Comparison of ENCODE assay signal across 17 mouse cellular contexts in the genomic region with DNA sequence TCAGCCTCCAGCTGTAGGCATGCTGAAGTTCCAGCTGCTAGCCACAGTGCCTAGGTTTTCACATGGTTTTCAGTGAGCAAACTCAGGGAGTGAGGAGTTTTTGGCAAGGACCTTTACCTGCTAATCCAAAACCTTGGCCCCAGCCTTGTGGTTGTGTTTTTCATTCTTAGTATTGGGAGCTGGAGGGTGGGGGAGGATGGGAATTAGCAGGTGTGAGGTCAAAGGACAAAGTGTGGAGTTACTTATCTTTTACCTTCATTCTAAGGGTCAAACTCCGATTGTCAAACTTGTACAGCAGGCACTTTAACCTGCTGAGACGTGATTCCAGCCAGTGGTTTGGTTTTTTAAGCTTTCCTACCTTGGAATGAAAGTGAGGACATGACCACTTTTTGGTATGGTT. TPM values are rescaled to one million over a fixed set of nuclear protein-coding genes. Genes with fewer than 3 reads are reported as not detected.
DNase-seq lines count a peak whose midpoint lies in the region; ATAC-seq and TF ChIP-seq lines count a peak whose summit lies in the region.
"Had no signal": no experiment of that assay in that cellular context is flagged by ENCODE, and none has a peak within 500 bp of the region (broad histone marks: within the 10 kb centered on the region; RNA-seq: fewer than 3 reads in every experiment).

No protein-coding gene starts in this region.

- H3K9me3 ChIP-seq in intestine, embryonic 15.5 days = no peaks in the 10 kb centered on the region
- H3K9me3 ChIP-seq in intestine, postnatal 0 days (ENCODE audit: control insufficient read depth) = no peaks in the 10 kb centered on the region
- H3K9me3 ChIP-seq in liver, embryonic 16.5 days (replicated peaks; ENCODE audit: control insufficient read depth, low read length) = no peaks in the 10 kb centered on the region
- H3K9me3 ChIP-seq in forebrain, embryonic 10.5 days = no peaks in the 10 kb centered on the region
- H3K9me3 ChIP-seq: heart, embryonic 15.5 days; limb, embryonic 15.5 days; midbrain, embryonic 13.5 days; neural tube, embryonic 12.5 days had no signal

- TF ChIP-seq CTCF in intestine, postnatal 0 days (IDR thresholded peaks at IDR 0.05; ENCODE audit: low read depth) = no peak

- no peaks in the 10 kb centered on the region for H3K36me3 ChIP-seq in intestine, embryonic 15.5 days
- H3K36me3 ChIP-seq in intestine, postnatal 0 days (ENCODE audit: control insufficient read depth, insufficient read depth) = no peaks in the 10 kb centered on the region
- H3K36me3 ChIP-seq in liver, embryonic 16.5 days (ENCODE audit: control insufficient read depth, insufficient read depth) = no peaks in the 10 kb centered on the region
- peaks cover 19% of the 10 kb centered on the region for H3K36me3 ChIP-seq in forebrain, embryonic 10.5 days (replicated peaks)
- H3K36me3 ChIP-seq: heart, embryonic 15.5 days; limb, embryonic 15.5 days; midbrain, embryonic 13.5 days; neural tube, embryonic 12.5 days had no signal

- peak overlapping the region; percentile 3; the same call in 1 of the 2 replicates for H3K27ac ChIP-seq in intestine, embryonic 15.5 days
- H3K27ac ChIP-seq in intestine, postnatal 0 days (ENCODE audit: low read depth, low read length) = peak overlapping the region; percentile 82
- peak overlapping the region; percentile 77 for H3K27ac ChIP-seq in liver, embryonic 16.5 days (ENCODE audit: low read length)
- no peak overlapping the region for H3K27ac ChIP-seq in forebrain, embryonic 10.5 days
- H3K27ac ChIP-seq: gastrocnemius, adult 2 months; heart, embryonic 15.5 days; limb, embryonic 15.5 days; midbrain, embryonic 13.5 days; neural tube, embryonic 12.5 days had no signal

- H3K9ac ChIP-seq in intestine, embryonic 15.5 days = no peak overlapping the region
- H3K9ac ChIP-seq in intestine, postnatal 0 days (ENCODE audit: low read depth, low read length) = no peak overlapping the region
- H3K9ac ChIP-seq in liver, embryonic 16.5 days (ENCODE audit: low read depth, low read length) = no peak overlapping the region
- H3K9ac ChIP-seq: heart, embryonic 15.5 days; limb, embryonic 15.5 days; midbrain, embryonic 13.5 days; neural tube, embryonic 12.5 days had no signal

- peaks cover 9% of the 10 kb centered on the region; the same call in 1 of the 2 replicates for H3K4me1 ChIP-seq in intestine, embryonic 15.5 days (replicated peaks)
- H3K4me1 ChIP-seq in intestine, postnatal 0 days (replicated peaks; ENCODE audit: control insufficient read depth, insufficient read depth, low read length) = no peaks in the 10 kb centered on the region
- peaks cover 29% of the 10 kb centered on the region for H3K4me1 ChIP-seq in liver, embryonic 16.5 days (ENCODE audit: control insufficient read depth, low read depth, low read length)
- peaks cover 29% of the 10 kb centered on the region for H3K4me1 ChIP-seq in forebrain, embryonic 10.5 days

- 0 out of 2 replicates have a peak overlapping the region, but pooled peaks have one; percentile 9 for H3K4me2 ChIP-seq in intestine, embryonic 15.5 days (replicated peaks)
- H3K4me2 ChIP-seq in intestine, postnatal 0 days (replicated peaks; ENCODE audit: low read depth) = no peak overlapping the region
- no peak overlapping the region for H3K4me2 ChIP-seq in liver, embryonic 16.5 days (ENCODE audit: low read depth, low read length)
- H3K4me2 ChIP-seq: heart, embryonic 15.5 days; limb, embryonic 15.5 days; midbrain, embryonic 13.5 days; neural tube, embryonic 12.5 days had no signal

- 52% methylated on average over 2 of the region's 2 CpGs for WGBS in intestine, embryonic 15.5 days
- 34% methylated on average over 2 of the region's 2 CpGs for WGBS in intestine, postnatal 0 days
- WGBS in liver, embryonic 16.5 days (ENCODE audit: insufficient replicate concordance) = 57% methylated on average over 2 of the region's 2 CpGs
- 74% methylated on average over 2 of the region's 2 CpGs for WGBS in forebrain, embryonic 10.5 days

- DNase-seq in kidney, adult 9 months = peak; percentile 79
- DNase-seq in kidney, postnatal 10 days = no peak
- no peak for DNase-seq in forebrain, embryonic 10.5 days (ENCODE audit: extremely low spot score, low spot score)
- DNase-seq: adrenal gland, adult 8-10 months; cerebellum, adult 8-10 months; gastrocnemius, adult 2 months; lung, postnatal 10 days; spleen, adult 18-20 months; thymus, postnatal 25 days had no signal

- peak; percentile 70 for ATAC-seq in intestine, embryonic 15.5 days
- peak; percentile 60 for ATAC-seq in intestine, postnatal 0 days
- peak; percentile 28; the same call in 1 of the 2 replicates for ATAC-seq in liver, embryonic 16.5 days (ENCODE audit: low read depth)
- no peak for ATAC-seq in granulocyte monocyte progenitor cell, adult 5-6 weeks (replicated peaks; ENCODE audit: poor library complexity, severe bottlenecking)
- ATAC-seq: midbrain, embryonic 13.5 days had no signal

- H3K27me3 ChIP-seq in intestine, embryonic 15.5 days (replicated peaks) = no peaks in the 10 kb centered on the region
- H3K27me3 ChIP-seq in intestine, postnatal 0 days (replicated peaks; ENCODE audit: control insufficient read depth, insufficient read depth, low read length) = no peaks in the 10 kb centered on the region
- H3K27me3 ChIP-seq in liver, embryonic 16.5 days (ENCODE audit: control insufficient read depth, insufficient read depth, low read depth, low read length) = no peaks in the 10 kb centered on the region
- no peaks in the 10 kb centered on the region for H3K27me3 ChIP-seq in forebrain, embryonic 10.5 days (ENCODE audit: poor library complexity, severe bottlenecking)
- H3K27me3 ChIP-seq: heart, embryonic 15.5 days; limb, embryonic 15.5 days; midbrain, embryonic 13.5 days; neural tube, embryonic 12.5 days had no signal

- no peak overlapping the region for H3K4me3 ChIP-seq in intestine, embryonic 15.5 days (replicated peaks)
- H3K4me3 ChIP-seq in intestine, postnatal 0 days (ENCODE audit: low read depth, low read length) = no peak overlapping the region
- H3K4me3 ChIP-seq in liver, embryonic 16.5 days (ENCODE audit: low read depth, low read length) = no peak overlapping the region
- H3K4me3 ChIP-seq in forebrain, embryonic 10.5 days = no peak overlapping the region
- H3K4me3 ChIP-seq: gastrocnemius, adult 2 months; heart, embryonic 15.5 days; limb, embryonic 15.5 days; midbrain, embryonic 13.5 days; neural tube, embryonic 12.5 days had no signal

RNA-seq across cellular contexts. Expression of a gene that starts 1.8 kb away (rescaled TPM):
- polyA plus RNA-seq in intestine, embryonic 15.5 days (2015; fragmentation: Nextera tagmentation; extraction: Ambion mirVana) = 61.5 and 63.4 TPM in 2 replicates
- 30.8 and 31.2 TPM in 2 replicates for polyA plus RNA-seq in intestine, postnatal 0 days (2015; fragmentation: Nextera tagmentation; extraction: Ambion mirVana)
- polyA plus RNA-seq in liver, embryonic 16.5 days (2015; fragmentation: Nextera tagmentation; extraction: Ambion mirVana) = 27.0 and 30.9 TPM in 2 replicates
- 127 and 134 TPM in 2 replicates for polyA plus RNA-seq in forebrain, embryonic 10.5 days (2016; fragmentation: Nextera tagmentation; extraction: Ambion mirVana)
- total RNA-seq in granulocyte monocyte progenitor cell, adult 5-6 weeks (2014; fragmentation: Nextera tagmentation) = 74.2 and 86.7 TPM in 2 replicates
- 42.9 and 51.7 TPM in 2 replicates for total RNA-seq in granulocyte monocyte progenitor cell, adult 5-6 weeks (2017)

RNA-seq across cellular contexts. Expression of a gene that starts 19.5 kb away (rescaled TPM):
- polyA plus RNA-seq in intestine, embryonic 15.5 days (2015; fragmentation: Nextera tagmentation; extraction: Ambion mirVana) = 4.2 and 4.8 TPM in 2 replicates
- polyA plus RNA-seq in intestine, postnatal 0 days (2015; fragmentation: Nextera tagmentation; extraction: Ambion mirVana) = 4.3 and 5.3 TPM in 2 replicates
- polyA plus RNA-seq in liver, embryonic 16.5 days (2015; fragmentation: Nextera tagmentation; extraction: Ambion mirVana) = 1.8 and 2.2 TPM in 2 replicates
- polyA plus RNA-seq in forebrain, embryonic 10.5 days (2016; fragmentation: Nextera tagmentation; extraction: Ambion mirVana) = 3.5 and 3.7 TPM in 2 replicates
- total RNA-seq in granulocyte monocyte progenitor cell, adult 5-6 weeks (2014; fragmentation: Nextera tagmentation) = 18.5 and 21.7 TPM in 2 replicates
- 30.5 and 32.7 TPM in 2 replicates for total RNA-seq in granulocyte monocyte progenitor cell, adult 5-6 weeks (2017)

RNA-seq across cellular contexts. Expression of a gene that starts 19.6 kb away (rescaled TPM):
- 25.1 and 28.4 TPM in 2 replicates for polyA plus RNA-seq in intestine, embryonic 15.5 days (2015; fragmentation: Nextera tagmentation; extraction: Ambion mirVana)
- polyA plus RNA-seq in intestine, postnatal 0 days (2015; fragmentation: Nextera tagmentation; extraction: Ambion mirVana) = 4.5 and 4.6 TPM in 2 replicates
- 29.5 and 33.8 TPM in 2 replicates for polyA plus RNA-seq in liver, embryonic 16.5 days (2015; fragmentation: Nextera tagmentation; extraction: Ambion mirVana)
- polyA plus RNA-seq in forebrain, embryonic 10.5 days (2016; fragmentation: Nextera tagmentation; extraction: Ambion mirVana) = 68.9 and 70.2 TPM in 2 replicates
- 69.3 and 69.4 TPM in 2 replicates for total RNA-seq in granulocyte monocyte progenitor cell, adult 5-6 weeks (2014; fragmentation: Nextera tagmentation)
- total RNA-seq in granulocyte monocyte progenitor cell, adult 5-6 weeks (2017) = 105 and 136 TPM in 2 replicates
